Mouse (Mus musculus) spleen, postnatal 4 days (tissue): Measurements from ENCODE around the gene Tmem151a.

Experiments
- DNase-seq, 2 experiments: peaks; one replicate each; pipeline ENCODE4 v3.0.0; 2022; ENCODE audit warnings: low spot score in 2 of 2

Tmem151a gene

GRCm38 (mm10) chr19:5067867-5068569 lies 17.3 kb downstream of the Tmem151a start, which contains the start of gene Cd248:
Gene Cd248 (plus strand): TSS chr19:5068078.
- no peak for DNase-seq

- peak in 1 of 2 experiments; percentile 62 for DNase-seq
Measured at GRCm38 (mm10) chr19:5067040-5067799, 18.1 kb downstream of the Tmem151a start.

GRCm38 (mm10) chr19:5065104-5065503 lies 20.2 kb downstream of the Tmem151a start:
- DNase-seq: no peak

- DNase-seq: no peak
Measured at GRCm38 (mm10) chr19:5062446-5062845, 22.9 kb downstream of the Tmem151a start.

- DNase-seq: no peak
Measured at GRCm38 (mm10) chr19:5062041-5062440, 23.3 kb downstream of the Tmem151a start.

GRCm38 (mm10) chr19:5060365-5061330 lies 24.7 kb downstream of the Tmem151a start:
- DNase-seq: no peak

- no peak for DNase-seq
Measured at GRCm38 (mm10) chr19:5058801-5059771, 26.2 kb downstream of the Tmem151a start.

- DNase-seq: no peak
Measured at GRCm38 (mm10) chr19:5057876-5058775, 27.2 kb downstream of the Tmem151a start.

- DNase-seq: no peak
Measured at GRCm38 (mm10) chr19:5056251-5056650, 29.1 kb downstream of the Tmem151a start.

GRCm38 (mm10) chr19:5053909-5054308 lies 31.4 kb downstream of the Tmem151a start:
- DNase-seq: peak; percentile 65 to 90

GRCm38 (mm10) chr19:5052853-5053252 lies 32.5 kb downstream of the Tmem151a start:
- DNase-seq: no peak

GRCm38 (mm10) chr19:5052166-5052822 lies 33.0 kb downstream of the Tmem151a start:
- DNase-seq: no peak

- no peak for DNase-seq
Measured at GRCm38 (mm10) chr19:5051515-5051914, 33.8 kb downstream of the Tmem151a start.

- no peak for DNase-seq
Measured at GRCm38 (mm10) chr19:5051031-5051430, 34.3 kb downstream of the Tmem151a start.

GRCm38 (mm10) chr19:5050047-5050905 lies 35.1 kb downstream of the Tmem151a start, which contains the start of gene Rin1:
Gene Rin1 (plus strand): TSS chr19:5050481.
- DNase-seq: no peak

- DNase-seq: no peak
Measured at GRCm38 (mm10) chr19:5049325-5049724, 36.0 kb downstream of the Tmem151a start.

- no peak for DNase-seq
Measured at GRCm38 (mm10) chr19:5048138-5049056, 36.9 kb downstream of the Tmem151a start.
